Mouse (Mus musculus): ENCODE measurements around the gene Man1c1.
A peak's percentile ranks its signal among the peaks of the same experiment; 100 is the strongest.

Man1c1 gene

GRCm38 (mm10) chr4:134636406-134636805 is 67.7 kb downstream of the Man1c1 start:
- DNase-seq = no peak

DNA sequence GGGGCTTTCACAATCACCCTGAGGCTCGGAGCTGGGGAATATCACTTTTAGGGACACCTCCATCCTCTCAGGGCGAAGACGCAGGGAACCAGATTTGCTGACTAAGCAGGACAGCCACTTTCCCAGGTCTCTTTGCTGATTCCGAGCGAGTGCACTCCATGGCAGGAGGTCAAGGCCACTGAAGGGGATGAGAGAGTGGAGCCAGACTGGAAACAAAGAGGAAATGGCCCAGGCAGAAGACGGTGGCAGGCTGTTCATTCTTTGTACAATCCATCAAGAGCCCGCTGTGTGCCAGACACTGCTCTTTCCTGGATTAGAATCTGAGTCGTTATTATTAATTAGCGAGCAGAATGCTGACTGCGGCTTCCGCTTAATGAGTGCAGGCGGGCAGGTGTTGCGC is 70.1 kb downstream of the Man1c1 start:
- DNase-seq = peak; percentile 63

GRCm38 (mm10) chr4:134632131-134632711 is 71.9 kb downstream of the Man1c1 start:
- DNase-seq = peak; percentile 50

DNA sequence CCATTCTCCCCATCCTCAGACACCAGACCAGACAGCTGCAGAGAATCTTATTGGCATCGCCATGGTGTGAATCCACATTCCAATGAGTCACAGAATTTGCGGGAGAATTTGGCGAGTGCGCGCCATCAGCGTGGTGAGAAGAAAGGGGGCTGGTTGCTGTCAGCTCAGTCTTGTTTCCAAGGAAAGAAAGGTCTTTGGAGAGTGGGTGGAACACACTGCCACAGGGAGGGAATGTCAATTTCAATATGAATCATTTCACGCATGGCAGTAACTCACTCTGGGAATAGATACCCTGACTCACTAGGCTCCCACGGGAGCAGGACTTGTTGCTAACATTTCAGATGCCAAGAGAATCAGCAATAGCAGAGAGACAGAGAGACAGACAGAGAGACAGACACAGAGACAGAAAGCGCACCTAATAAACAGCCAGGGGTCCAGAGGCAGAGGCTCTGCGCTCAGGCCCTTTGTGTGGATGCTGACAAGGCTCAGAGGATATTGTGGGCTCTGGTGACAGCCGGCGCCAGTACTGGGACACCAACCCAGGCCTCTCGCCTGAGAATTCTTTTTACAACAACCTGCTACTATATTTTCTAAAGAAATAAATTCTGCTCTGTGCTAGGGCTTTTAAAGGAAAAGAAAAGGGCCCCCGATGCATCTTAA is 72.5 kb downstream of the Man1c1 start:
- no peak for DNase-seq

- DNase-seq = no peak
Measured at GRCm38 (mm10) chr4:134628575-134629384, 75.3 kb downstream of the Man1c1 start.

- peak; percentile 48 for DNase-seq
Measured at GRCm38 (mm10) chr4:134628058-134628457, 76.0 kb downstream of the Man1c1 start.

- no peak for DNase-seq
Measured at GRCm38 (mm10) chr4:134626883-134627282, 77.2 kb downstream of the Man1c1 start.

DNA sequence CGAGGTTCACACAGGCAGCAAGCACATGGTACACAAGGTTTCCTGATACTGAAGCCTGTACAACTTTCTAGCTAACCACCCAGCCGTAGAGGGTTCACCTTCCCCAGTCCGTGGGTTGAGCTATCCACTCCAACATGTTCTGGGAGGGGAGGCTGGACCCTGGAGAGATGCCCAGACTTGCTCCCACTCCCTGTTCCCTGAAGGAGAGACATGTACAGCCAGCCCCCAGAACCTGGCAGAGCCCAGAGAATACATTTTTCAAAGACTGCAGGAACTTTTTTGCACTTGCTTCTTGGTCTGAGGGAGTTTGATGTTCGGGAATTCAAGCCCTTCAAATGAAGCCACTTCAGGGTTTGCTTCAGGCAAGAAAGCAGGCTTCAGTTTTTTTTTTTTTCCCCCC is 77.7 kb downstream of the Man1c1 start:
- DNase-seq = peak; percentile 31

DNA sequence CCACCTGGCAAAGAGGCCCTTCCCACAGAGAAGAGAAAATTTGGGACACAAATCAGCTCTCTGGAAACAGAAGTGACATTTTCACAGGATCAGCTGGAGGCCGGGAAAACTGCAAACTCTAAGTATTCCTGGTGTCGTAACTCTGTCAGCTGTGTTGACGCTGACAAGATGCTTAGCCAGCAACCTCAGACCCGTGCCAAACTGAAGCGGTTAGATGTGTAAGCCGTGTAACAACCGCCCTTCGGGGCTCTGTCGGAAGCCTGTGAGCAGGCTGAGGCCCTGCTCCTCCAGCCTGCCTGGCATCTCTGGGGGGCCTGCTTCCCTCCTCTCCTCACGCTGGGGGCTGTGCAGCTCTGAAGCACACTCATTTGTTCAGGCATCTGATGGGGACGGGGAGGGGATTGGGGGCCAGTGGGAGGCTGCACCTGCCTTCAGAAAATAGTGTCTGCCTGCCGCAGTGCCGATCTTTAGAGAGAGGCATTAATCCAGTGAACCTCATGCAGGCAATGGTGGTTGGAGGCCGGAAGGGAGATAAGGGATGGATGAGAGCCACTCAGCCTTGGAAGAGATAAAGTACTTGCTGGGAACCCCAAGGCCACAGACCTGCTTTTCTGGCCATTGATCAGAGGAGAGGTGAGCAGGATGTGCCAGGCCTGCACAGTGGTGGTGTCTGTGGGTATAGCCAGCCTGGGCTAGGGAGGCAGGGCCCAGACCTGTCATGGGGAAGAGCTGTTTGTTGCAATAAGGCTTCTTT is 79.8 kb downstream of the Man1c1 start:
- peak; percentile 40 for DNase-seq

DNA sequence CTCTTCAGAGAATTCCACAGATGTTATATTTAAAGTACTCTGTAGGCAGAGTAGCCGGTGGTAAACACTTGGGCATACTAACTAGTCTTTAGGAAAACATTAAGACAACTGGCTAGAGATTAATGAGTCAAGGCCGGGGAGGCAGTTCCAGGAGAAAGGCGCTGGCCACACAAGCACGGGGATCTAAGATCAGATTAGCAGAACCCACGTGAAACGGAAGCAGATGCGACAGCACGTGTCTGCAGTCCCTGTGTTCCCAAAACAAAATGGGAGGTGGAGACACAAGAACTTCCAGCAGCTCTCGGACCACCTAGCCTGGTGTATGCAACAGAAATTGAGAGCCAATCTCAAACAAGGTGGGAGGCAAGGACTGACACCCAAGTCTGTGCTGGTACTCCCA is 82.4 kb downstream of the Man1c1 start:
- no peak for DNase-seq

DNA sequence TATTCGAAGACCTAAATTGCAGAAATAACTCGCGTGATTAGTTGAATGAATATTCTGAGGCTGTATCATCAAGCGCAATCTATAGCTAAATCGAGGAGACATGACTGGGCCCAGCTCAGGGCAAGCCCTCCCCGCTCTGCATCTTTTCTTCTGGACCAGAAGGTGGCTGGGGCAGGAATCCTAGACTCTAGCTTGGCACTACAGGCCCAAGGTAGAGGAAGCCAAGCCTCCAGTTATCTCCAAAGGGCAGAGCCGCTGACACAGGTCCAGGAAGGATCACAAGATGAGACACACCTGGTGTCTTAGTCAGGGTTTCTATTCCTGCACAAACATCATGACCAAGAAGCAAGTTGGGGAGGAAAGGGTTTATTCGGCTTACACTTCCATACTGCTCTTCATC is 83.8 kb downstream of the Man1c1 start:
- DNase-seq = no peak

GRCm38 (mm10) chr4:134619489-134619870 is 84.6 kb downstream of the Man1c1 start:
- no peak for DNase-seq

- no peak for DNase-seq
Measured at GRCm38 (mm10) chr4:134618810-134619488, 85.1 kb downstream of the Man1c1 start.

DNA sequence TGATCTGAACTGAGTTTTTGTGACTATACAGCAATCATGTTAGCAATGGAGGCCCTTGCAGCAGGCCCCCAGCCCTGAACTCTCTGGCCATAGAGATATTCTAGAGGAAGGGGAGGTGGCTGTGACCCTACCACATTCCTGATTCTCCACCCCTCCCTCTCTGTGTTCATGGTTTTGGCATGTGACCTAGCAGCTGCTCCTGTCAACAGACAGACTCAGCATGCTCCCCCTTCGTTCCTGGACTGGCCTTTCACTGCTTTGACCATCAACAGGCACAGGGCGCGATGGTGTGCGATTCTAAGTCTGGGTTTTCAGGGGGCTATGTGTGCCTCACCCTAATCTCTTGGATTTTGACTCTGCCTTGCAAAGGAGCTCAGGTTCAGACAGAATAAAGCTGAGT is 86.3 kb downstream of the Man1c1 start:
- no peak for DNase-seq

- no peak for DNase-seq
Measured at GRCm38 (mm10) chr4:134615929-134616625, 88.0 kb downstream of the Man1c1 start.

DNA sequence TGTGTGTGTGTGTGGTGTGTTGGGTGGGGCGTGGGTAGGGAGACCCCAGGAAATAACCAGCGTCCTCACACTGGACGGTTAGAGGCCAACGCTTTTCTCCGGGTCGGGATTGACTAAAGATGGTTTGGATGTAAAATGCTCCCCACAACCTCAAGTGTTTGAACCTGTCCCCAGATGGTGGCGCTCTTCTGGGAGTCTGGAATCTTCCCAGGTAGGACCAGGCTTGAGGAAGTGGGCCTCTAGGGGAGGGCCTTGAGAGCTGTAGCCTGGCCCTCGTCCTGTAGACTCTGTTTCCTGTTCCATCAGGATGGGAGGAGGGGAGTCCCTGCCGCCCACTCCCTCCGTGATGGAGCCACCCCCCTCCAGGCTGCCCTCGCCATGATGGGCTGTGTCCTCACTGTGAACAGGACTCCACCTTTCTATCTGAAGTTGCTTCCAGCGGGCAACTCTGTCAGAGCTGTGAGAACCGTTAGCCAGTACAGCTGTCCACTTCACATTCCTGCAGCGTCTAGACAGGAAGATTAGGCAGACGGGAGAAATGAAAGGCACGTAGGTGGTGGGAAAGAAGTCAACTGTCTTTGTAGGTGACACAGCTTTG is 91.9 kb downstream of the Man1c1 start:
- DNase-seq = peak; percentile 32

DNA sequence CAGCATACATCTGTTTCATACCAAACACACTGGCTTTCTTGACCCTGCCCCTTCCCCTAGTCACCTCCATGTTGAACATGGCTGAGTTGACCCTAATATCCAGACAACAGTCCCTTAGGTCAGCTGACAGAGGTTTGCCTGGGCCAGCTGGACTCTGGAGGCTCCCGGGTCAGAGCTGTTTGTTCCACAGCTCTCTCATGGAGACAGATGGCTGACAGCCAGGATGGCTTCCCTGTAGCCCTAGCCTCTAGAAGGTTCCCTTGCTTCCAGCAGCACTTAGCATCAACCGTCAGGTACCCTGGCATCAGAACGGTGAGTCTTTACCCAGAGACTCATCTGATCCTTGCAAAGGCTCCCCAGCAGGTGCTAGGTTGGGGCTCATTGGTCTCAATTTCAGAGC is 93.5 kb downstream of the Man1c1 start:
- DNase-seq = peak; percentile 54

GRCm38 (mm10) chr4:134607679-134608078 is 96.4 kb downstream of the Man1c1 start:
- no peak for DNase-seq

DNA sequence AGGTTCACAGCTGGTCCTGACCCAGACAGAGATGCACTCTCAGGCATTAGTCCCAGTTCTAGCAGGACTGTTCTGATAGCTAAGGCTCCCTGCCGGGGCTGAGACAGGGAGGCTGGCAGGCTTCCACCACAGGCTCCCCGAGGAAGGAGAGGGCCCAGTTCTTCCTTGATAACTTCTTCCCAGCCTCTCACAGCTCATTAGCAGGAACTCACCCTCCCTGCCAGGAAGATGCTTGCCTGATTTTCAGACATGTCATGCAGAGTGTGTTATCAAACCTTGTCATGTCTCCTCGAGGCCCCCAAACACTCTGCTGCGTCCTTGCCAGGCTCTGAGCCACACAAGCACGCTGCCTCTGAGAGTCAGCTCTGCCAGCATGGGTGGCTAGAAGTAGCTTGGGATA is 98.0 kb downstream of the Man1c1 start:
- no peak for DNase-seq

DNA sequence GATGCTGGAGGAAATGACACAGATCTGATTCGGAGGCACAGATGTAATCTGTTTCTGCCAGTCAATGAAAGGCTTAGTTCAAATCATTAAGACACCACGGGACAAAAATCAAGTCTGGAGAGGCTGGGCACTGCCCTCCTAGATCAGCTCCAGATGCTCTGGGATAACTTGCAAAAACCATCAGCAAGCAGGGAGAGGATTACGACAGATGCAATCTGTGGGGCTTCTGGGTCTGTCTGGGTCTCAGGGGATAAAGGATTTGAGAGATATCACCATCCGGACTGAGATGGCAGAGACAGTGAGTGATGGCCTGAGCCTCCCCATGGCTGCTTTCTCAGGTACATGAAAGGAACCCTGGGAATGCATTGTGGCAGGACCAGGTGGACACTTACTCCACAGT is 99.6 kb downstream of the Man1c1 start:
- no peak for DNase-seq

GRCm38 (mm10) chr4:134603553-134603952 is 100.5 kb downstream of the Man1c1 start:
- no peak for DNase-seq

- no peak for DNase-seq
Measured at GRCm38 (mm10) chr4:134602610-134603009, 101.5 kb downstream of the Man1c1 start.
